Mouse (Mus musculus): ENCODE measurements around the gene Naa20. TPM values are rescaled to one million over a fixed set of nuclear protein-coding genes. Genes with fewer than 3 reads are reported as not detected.
A peak's percentile ranks its signal among the peaks of the same experiment; 100 is the strongest.

Naa20 gene
- 100 to 1,000 TPM in 21 of 26 experiments, 10 to 100 TPM in 5; 43.5 to 281 (median 153) TPM for total RNA-seq (2018; cell fraction: chromatin; rRNA removed)
- 10 to 100 TPM; 62.8 to 89.3 (median 71.5) TPM for total RNA-seq (2018; cell fraction: cytosol; rRNA removed)
- 100 to 1,000 TPM in 15 of 26 experiments, 10 to 100 TPM in 11; 41.0 to 277 (median 102) TPM for total RNA-seq (2018; cell fraction: nucleus; rRNA removed)
- 73.2 to 165 TPM (median 79.1 TPM) in 3 replicates for polyA plus RNA-seq (2018)

DNA sequence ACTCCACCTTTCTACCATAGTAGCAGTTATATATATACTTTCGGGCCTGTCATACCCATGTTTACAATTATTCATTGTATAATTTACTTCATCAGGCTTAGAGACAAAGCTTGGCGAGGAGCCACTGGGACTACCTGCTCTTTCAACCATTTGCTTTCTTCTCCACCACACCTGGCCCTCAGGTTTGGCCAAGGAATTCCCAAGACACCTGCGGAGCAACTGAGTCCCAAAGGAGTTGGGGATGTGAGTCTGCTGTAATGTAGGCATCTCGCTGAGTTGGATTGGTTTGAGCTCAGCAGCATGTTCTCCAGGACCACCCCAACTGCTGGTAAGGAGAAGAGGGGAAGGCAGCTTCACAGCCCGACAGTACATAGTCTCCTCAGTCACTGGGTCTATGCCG, at the start of gene Naa20:
Gene Naa20, plus strand, starts transcription at position 239 of the 400 bp plus-strand sequence.
- Histone ChIP-seq H3K4me3 (ENCODE audit: inconsistent target) (peak within 1 kb of the TSS; percentile 11; the same call in 1 of the 2 replicates), H3K27ac (no peak within 1 kb of the TSS), H3K79me2 (ENCODE audit: inconsistent target) (peaks cover 35% of the 10 kb centered on the region), H3K36me3 (ENCODE audit: inconsistent target) (no peaks in the 10 kb centered on the region)
- WGBS (ENCODE audit: missing documents): 95% methylated on average over 6 of the region's 6 CpGs

DNA sequence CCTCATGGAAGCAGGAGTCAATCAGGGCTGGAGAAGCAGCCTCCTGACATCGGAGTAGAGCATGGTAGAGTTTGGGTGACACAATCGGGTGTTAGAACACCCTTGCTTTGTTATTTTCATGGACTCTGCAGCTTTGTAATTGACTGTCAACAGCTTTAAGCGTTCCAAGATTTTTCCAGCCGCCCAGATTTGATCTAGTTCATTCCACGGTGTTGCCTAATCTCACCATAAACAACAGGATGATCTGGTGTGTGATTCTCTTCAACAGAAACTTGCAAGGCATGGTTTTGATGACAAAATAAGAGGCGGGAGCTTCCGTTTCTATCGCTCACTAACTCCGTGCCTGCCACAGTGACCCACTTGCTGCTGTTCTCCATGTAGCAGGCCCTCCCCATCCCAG, 46.1 kb upstream of the Naa20 start:
- Histone ChIP-seq H3K36me3 (ENCODE audit: inconsistent target) (peaks cover 17% of the 10 kb centered on the region), H3K4me3 (ENCODE audit: inconsistent target) (no peak overlapping the region), H3K27ac (no peak overlapping the region), H3K79me2 (ENCODE audit: inconsistent target) (peaks cover 3% of the 10 kb centered on the region; the same call in 1 of the 2 replicates)
- WGBS (ENCODE audit: missing documents): 94% methylated on average over 9 of the region's 9 CpGs

DNA sequence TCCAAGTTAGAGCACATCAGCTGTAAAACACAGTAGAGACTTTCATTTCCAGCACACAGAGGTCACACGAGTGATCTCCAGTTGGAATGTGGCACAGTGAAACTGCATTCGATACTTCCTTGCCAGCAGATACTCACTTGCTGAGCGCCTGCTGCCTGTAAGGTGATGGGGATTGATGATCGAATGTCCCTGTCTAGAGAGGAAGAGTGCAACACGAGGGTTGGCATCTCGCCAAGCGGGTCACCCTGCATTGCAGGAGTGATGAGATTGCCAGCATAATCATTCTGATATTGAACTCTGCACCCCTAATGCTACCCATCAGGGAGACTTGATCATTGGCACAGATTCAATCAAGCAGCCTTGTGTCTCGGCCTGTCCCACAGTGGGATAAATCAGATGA, 44.0 kb upstream of the Naa20 start:
- H3K27ac ChIP-seq: no peak overlapping the region
- 77% methylated on average over 8 of the region's 8 CpGs for WGBS (ENCODE audit: missing documents)
- no peak overlapping the region for H3K4me3 ChIP-seq (ENCODE audit: inconsistent target)
- H3K79me2 ChIP-seq (ENCODE audit: inconsistent target): peaks cover 23% of the 10 kb centered on the region
- H3K36me3 ChIP-seq (ENCODE audit: inconsistent target): 0 out of 2 replicates have a peak, but pooled peaks cover 7% of the 10 kb centered on the region

DNA sequence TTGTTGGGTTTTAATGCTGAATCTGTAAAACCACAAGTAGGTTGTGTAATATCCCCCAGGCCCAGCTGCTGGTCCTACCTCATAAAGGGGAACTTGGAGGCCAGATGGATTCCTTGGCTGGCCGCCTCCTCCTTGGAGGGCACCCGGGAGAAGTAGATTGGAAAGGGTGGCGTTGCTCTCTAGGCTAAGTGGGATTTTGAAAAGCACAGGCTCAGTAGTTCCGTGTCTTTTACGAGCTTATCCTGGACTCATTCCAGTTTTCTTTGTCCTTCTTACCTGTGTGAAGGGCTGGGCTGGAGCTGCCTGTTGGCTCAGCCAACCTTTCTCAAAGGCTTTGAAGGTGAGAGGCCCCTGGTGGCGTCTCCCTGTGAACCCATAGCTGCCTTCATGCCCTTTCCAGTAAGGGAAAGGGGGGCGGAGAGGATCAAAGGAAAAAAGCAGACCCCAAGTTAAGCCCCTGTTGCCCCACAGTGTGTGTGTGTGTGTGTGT, 42.4 kb upstream of the Naa20 start:
- H3K4me3 ChIP-seq (ENCODE audit: inconsistent target): no peak overlapping the region
- 16% methylated on average over 7 of the region's 7 CpGs for WGBS (ENCODE audit: missing documents)
- no peaks in the 10 kb centered on the region for H3K36me3 ChIP-seq (ENCODE audit: inconsistent target)
- H3K27ac ChIP-seq: peak overlapping the region; percentile 87
- peaks cover 40% of the 10 kb centered on the region for H3K79me2 ChIP-seq (ENCODE audit: inconsistent target)

DNA sequence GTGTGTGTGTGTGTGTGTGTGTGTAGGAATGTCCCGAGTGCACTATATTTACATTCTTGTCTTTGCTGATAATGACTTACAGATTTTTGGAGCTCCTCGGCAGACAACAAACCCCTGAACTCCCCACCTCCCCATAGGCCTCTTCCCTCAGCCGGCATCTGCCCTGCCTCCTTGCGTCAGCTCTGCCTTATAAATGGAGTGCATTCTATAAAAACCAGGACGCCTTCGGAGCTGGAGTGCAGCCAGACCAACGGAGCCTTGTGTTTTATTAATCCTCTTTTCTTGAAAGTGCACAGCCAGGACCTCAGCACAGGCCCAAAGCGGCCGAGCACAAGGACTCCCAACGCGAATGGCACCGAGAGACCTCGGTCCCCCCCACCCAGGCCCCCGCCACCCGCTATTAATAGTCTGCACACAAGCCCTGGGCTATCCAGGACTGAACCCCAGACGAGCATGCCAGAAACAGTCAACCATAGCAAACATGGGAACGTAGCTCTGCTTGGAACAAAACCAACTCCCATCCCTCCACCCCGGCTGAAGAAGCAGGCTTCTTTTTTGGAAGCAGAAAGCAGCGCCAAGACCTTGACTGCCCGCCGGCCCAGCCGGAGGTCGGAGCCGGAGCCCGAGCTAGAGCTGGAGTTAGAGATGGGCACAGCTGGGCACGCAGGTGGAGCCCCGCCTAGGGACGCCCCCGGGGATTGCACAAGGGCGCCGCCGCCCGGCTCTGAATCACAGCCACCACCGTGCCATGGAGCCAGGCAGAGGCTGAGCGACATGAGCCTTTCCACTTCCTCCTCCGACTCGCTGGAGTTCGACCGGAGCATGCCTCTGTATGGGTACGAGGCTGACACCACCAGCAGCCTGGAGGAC, 41.7 kb upstream of the Naa20 start:
- Histone ChIP-seq H3K36me3 (ENCODE audit: inconsistent target) (no peaks in the 10 kb centered on the region), H3K79me2 (ENCODE audit: inconsistent target) (peaks cover 46% of the 10 kb centered on the region), H3K4me3 (ENCODE audit: inconsistent target) (peak overlapping the region; percentile 44), H3K27ac (peak overlapping the region; percentile 87)
- 30% methylated on average over 40 of the region's 40 CpGs for WGBS (ENCODE audit: missing documents)

DNA sequence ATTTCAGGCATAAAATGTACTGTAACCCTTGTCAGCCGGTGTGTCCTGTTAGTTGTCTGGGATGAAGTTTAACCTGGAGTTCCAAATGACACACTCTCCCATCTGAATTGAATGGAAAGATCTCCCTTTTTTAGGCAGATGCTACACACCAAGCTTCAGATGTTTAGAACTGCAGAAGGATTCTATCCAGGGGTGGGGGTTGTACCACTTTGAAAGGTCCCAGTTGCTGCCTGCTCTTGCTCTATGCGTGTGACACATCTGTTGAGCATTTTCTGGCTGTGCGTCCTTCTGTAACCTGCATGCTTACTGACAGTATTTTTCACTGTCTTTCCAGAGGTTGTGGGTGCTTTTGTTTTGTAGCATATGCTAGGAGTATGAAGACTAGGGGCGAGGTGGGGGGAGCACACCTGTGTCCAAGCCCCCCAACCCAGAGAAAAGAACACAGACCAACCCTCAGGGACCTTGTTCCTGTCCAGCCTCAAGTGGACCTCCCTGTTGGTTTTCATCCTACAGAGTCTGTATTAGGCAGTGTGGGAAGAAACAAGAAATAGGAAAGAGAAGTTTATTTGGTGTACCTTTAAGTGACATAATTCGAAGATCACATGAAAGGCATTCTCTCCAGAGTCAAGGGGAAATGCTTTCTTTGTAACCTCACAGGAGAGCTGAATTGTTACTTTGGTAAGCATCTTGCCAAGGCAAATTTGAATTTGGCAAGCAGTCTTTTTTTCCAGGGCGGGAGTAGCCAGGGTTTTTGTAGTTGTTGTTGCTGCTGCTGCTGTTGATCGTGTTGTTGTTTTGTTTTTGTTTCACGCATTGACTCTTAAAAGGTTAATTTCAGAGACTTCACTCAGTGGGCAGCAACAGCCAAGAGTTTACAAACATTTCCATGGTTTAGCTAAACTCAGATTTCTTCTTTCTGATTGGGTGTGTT, 40.4 kb upstream of the Naa20 start:
- Histone ChIP-seq H3K79me2 (ENCODE audit: inconsistent target) (peaks cover 59% of the 10 kb centered on the region), H3K36me3 (ENCODE audit: inconsistent target) (peaks cover 2% of the 10 kb centered on the region; the same call in 1 of the 2 replicates), H3K4me3 (ENCODE audit: inconsistent target) (peak overlapping the region; percentile 44), H3K27ac (peak overlapping the region; percentile 87)
- 72% methylated on average over 8 of the region's 8 CpGs for WGBS (ENCODE audit: missing documents)

DNA sequence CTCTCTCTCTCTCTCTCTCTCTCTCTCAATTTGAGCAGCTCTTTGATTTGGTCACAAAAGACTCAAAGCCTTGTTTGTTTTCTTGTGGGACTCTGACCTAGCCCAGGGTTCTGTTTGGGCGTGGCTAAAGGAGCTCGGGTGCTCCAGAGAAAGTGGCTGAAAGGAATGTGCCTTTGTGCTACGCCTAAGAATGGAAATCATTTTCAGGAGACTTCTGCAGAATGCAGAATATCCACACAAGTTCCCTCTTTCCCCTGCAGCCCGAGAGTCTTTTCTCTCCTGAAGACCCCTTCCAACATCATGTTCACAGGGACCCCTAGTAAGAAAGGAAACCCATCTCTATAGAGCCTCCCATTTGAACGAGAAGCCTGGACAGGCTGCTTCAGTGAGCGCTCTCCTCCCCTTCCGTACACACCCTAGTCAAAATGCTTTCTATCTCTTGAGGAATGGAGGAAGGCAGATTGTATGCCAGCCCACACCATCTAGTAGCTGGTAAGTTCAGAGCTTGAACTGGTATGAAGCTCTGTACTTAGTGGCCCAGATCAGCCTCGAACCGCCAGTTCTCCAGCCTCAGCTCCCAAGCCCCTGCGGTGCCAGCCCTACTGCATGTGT, 39.6 kb upstream of the Naa20 start:
- Histone ChIP-seq H3K36me3 (ENCODE audit: inconsistent target) (peaks cover 10% of the 10 kb centered on the region; the same call in 1 of the 2 replicates), H3K79me2 (ENCODE audit: inconsistent target) (peaks cover 68% of the 10 kb centered on the region), H3K27ac (peak overlapping the region; percentile 87), H3K4me3 (ENCODE audit: inconsistent target) (peak overlapping the region; percentile 44)
- 84% methylated on average over 9 of the region's 10 CpGs for WGBS (ENCODE audit: missing documents)

DNA sequence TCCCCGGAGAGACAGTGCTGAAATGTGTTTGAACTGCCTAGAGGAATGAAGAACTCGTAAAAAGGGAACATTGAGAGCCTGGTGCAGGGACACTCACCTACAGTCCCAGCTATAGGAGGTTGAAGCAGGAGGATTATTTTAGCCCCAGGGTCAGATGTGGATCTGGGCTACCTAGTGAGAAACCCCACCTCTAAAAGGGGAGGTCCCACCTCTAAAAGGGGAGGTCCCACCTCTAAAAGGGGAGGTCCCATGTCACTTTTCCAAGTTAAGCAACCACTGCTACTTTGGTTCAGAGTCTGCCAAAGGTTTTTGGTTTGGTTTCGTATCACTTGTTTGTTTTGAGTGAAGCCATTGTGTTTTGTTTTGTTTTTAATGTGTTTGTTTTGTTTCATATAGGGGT, 36.6 kb upstream of the Naa20 start:
- WGBS (ENCODE audit: missing documents): 74% methylated on average over 3 of the region's 3 CpGs
- Histone ChIP-seq H3K79me2 (ENCODE audit: inconsistent target) (peaks cover 98% of the 10 kb centered on the region), H3K36me3 (ENCODE audit: inconsistent target) (peaks cover 30% of the 10 kb centered on the region; the same call in 1 of the 2 replicates), H3K4me3 (ENCODE audit: inconsistent target) (no peak overlapping the region), H3K27ac (no peak overlapping the region)

DNA sequence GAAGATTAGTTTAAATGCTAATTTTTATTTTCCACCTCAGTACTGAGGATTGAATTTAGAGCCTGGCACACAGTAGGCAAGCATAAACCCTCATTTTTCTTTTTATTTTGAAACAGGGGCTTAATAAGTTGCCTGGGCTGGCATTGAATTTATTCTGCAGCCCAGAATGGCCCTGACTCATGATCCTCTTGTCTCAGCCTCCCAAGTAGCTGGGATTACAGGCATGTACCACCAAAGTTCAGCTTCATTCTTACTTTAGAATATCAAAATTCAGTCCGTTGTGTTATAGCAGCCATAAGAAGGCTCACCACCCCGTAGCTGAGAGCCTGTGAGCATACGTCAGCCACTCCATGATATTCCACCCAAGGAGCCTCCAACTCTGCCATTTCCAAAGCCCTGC, 35.7 kb upstream of the Naa20 start:
- H3K36me3 ChIP-seq (ENCODE audit: inconsistent target): peaks cover 30% of the 10 kb centered on the region; the same call in 1 of the 2 replicates
- H3K4me3 ChIP-seq (ENCODE audit: inconsistent target): no peak overlapping the region
- peak overlapping the region; percentile 31 for H3K27ac ChIP-seq
- peaks cover 100% of the 10 kb centered on the region for H3K79me2 ChIP-seq (ENCODE audit: inconsistent target)
- WGBS (ENCODE audit: missing documents): 93% methylated on average over 3 of the region's 3 CpGs

DNA sequence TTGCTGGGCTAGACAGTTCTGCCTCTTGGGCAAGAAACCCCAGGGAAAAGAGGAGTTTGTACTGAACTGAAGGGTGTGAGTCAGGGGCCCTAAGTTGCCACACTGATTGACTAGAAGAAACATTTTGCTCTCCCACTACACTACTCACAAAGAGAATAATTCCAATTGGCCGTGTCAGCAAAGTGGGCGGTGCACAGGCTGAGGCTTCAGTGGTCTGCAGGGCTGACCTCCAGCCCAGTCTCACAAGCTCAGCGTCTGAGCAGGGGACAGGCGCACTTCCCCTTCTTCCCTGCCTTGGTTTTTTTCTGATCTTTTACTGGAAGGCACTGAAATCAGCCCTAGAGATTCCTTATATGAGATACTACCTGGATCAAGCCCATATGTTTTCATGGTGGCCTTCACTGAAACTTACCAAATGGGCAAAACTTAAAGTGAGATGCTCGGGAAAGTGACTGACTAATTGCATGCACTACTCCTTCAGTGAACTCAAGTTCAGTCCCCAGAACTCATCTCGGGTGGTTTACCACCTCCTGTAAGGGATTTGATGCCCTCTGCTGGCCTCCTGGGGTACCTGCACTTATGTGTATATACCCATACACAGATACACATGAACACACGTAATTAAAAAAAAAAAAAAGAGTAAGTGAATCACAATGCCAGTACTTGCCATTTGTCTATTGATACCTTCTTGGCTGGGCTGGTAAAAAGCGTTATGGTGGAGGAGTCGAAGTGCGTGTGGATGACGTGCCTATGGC, 35.0 kb upstream of the Naa20 start:
- 88% methylated on average over 11 of the region's 11 CpGs for WGBS (ENCODE audit: missing documents)
- peak overlapping the region; percentile 31 for H3K27ac ChIP-seq
- H3K36me3 ChIP-seq (ENCODE audit: inconsistent target): peaks cover 30% of the 10 kb centered on the region; the same call in 1 of the 2 replicates
- no peak overlapping the region for H3K4me3 ChIP-seq (ENCODE audit: inconsistent target)
- peaks cover 100% of the 10 kb centered on the region for H3K79me2 ChIP-seq (ENCODE audit: inconsistent target)

DNA sequence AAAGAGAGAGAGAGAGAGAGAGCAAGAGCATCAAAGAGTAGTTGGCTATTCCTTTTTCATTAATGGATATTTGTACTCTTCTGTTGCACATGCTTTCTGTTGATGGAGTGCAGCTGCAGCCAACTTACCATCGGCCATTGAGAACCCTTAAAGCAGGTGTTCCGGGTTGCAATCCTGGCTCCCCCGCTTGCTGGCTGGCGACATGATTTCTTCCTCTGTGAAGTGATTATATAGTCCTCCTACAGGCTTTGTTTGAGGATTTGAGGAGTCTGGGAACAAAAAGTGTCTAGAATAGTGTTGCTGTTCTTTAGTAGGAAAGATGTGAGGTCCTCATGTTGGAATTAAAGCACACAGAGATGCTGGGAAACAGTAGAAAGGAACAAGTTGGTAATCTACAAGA, 30.6 kb upstream of the Naa20 start:
- Histone ChIP-seq H3K27ac (no peak overlapping the region), H3K79me2 (ENCODE audit: inconsistent target) (peaks cover 100% of the 10 kb centered on the region), H3K4me3 (ENCODE audit: inconsistent target) (no peak overlapping the region), H3K36me3 (ENCODE audit: inconsistent target) (peaks cover 47% of the 10 kb centered on the region)
- WGBS (ENCODE audit: missing documents): 98% methylated on average over 4 of the region's 4 CpGs

DNA sequence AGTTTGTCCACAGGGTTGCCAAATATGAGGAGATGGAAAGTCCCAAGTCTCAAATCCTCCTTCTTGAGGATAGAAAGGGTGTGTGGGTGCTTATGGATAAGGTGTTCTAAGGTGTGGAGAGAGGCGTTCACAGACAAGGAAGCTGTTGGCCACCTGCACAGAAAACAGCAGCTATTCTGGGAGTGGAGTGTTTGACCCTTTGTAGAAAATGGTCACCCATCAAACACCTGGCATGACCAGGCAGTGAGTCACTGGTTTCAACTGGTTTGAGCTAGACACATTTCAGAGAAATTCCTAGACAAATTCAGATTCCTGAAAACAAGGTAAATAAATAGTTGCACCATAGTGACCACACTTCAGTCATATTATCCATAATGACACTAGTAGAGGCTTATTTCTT, 29.8 kb upstream of the Naa20 start:
- Histone ChIP-seq H3K27ac (no peak overlapping the region), H3K36me3 (ENCODE audit: inconsistent target) (peaks cover 47% of the 10 kb centered on the region), H3K4me3 (ENCODE audit: inconsistent target) (no peak overlapping the region), H3K79me2 (ENCODE audit: inconsistent target) (peaks cover 100% of the 10 kb centered on the region)
- WGBS (ENCODE audit: missing documents): 89% methylated on average over 1 of the region's 1 CpGs

DNA sequence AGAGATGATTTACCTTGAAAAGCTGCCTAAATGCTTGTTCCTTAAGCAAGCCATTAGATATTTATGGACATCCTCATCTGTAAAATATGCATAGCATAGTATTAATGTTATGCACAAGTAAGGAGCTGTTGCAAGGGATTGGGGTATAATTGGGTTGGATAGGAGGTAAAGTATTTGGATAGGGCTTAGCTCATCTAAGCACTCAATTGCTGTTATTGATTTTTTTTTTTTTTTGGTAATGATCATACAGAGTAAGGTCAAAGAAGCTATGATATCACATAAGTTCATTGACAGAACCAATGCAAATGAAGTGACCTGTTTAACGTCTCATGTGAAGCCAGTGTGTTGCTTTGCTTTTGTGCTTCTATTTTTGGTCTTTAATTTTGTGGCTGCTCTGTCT, 27.9 kb upstream of the Naa20 start:
- H3K36me3 ChIP-seq (ENCODE audit: inconsistent target): peaks cover 48% of the 10 kb centered on the region
- WGBS (ENCODE audit: missing documents): 100% methylated on average over 1 of the region's 1 CpGs
- H3K27ac ChIP-seq: no peak overlapping the region
- peaks cover 100% of the 10 kb centered on the region for H3K79me2 ChIP-seq (ENCODE audit: inconsistent target)
- H3K4me3 ChIP-seq (ENCODE audit: inconsistent target): no peak overlapping the region

Data from macrophage (primary cell).